Comparison of ENCODE assay signal across 9 mouse cellular contexts in genomic region chr19:33380386-33380785, GRCm38 (mm10). TPM values are rescaled to one million over a fixed set of nuclear protein-coding genes. Genes with fewer than 3 reads are reported as not detected.
A peak's percentile ranks its signal among the peaks of the same experiment; 100 is the strongest.
DNase-seq lines count a peak whose midpoint lies in the region; ATAC-seq and TF ChIP-seq lines count a peak whose summit lies in the region.
"Had no signal": no experiment of that assay in that cellular context is flagged by ENCODE, and none has a peak within 500 bp of the region (broad histone marks: within the 10 kb centered on the region; RNA-seq: fewer than 3 reads in every experiment).

No protein-coding gene starts in this region.

- H3K4me2 ChIP-seq in embryonic facial prominence, embryonic 14.5 days (ENCODE audit: low read depth, low read length), result no peak overlapping the region
- H3K4me2 ChIP-seq in midbrain, embryonic 14.5 days (ENCODE audit: low read length), result no peak overlapping the region
- no peak overlapping the region for H3K4me2 ChIP-seq in heart, embryonic 12.5 days

- no peak overlapping the region for H3K9ac ChIP-seq in embryonic facial prominence, embryonic 14.5 days (ENCODE audit: low read depth, low read length)
- H3K9ac ChIP-seq in midbrain, embryonic 14.5 days (replicated peaks; ENCODE audit: low read length), result no peak overlapping the region
- no peak overlapping the region for H3K9ac ChIP-seq in heart, embryonic 12.5 days

- H3K4me3 ChIP-seq in left cerebral cortex, adult 2 months, result no peak overlapping the region
- H3K4me3 ChIP-seq in embryonic facial prominence, embryonic 14.5 days (ENCODE audit: low read depth, low read length), result no peak overlapping the region
- no peak overlapping the region for H3K4me3 ChIP-seq in midbrain, embryonic 14.5 days (replicated peaks; ENCODE audit: low read depth, low read length)
- no peak overlapping the region for H3K4me3 ChIP-seq in heart, embryonic 12.5 days

- H3K9me3 ChIP-seq in embryonic facial prominence, embryonic 14.5 days (ENCODE audit: control insufficient read depth, low read length), result no peaks in the 10 kb centered on the region
- no peaks in the 10 kb centered on the region for H3K9me3 ChIP-seq in midbrain, embryonic 14.5 days (ENCODE audit: control insufficient read depth, low read length)
- H3K9me3 ChIP-seq in heart, embryonic 12.5 days (replicated peaks), result no peaks in the 10 kb centered on the region

- WGBS in embryonic facial prominence, embryonic 14.5 days, result 9% methylated on average over 3 of the region's 3 CpGs
- 17% methylated on average over 3 of the region's 3 CpGs for WGBS in midbrain, embryonic 14.5 days
- WGBS in heart, embryonic 12.5 days, result 12% methylated on average over 3 of the region's 3 CpGs

- no peaks in the 10 kb centered on the region for H3K36me3 ChIP-seq in embryonic facial prominence, embryonic 14.5 days (ENCODE audit: control insufficient read depth, insufficient read depth, low read length)
- no peaks in the 10 kb centered on the region for H3K36me3 ChIP-seq in midbrain, embryonic 14.5 days (ENCODE audit: control insufficient read depth, insufficient read depth, low read length)
- no peaks in the 10 kb centered on the region for H3K36me3 ChIP-seq in heart, embryonic 12.5 days

- H3K4me1 ChIP-seq in embryonic facial prominence, embryonic 14.5 days (ENCODE audit: control insufficient read depth, insufficient read depth, low read length), result no peaks in the 10 kb centered on the region
- no peaks in the 10 kb centered on the region for H3K4me1 ChIP-seq in midbrain, embryonic 14.5 days (ENCODE audit: control insufficient read depth, insufficient read depth, low read length)
- no peaks in the 10 kb centered on the region for H3K4me1 ChIP-seq in heart, embryonic 12.5 days (replicated peaks)

- no peak for ATAC-seq in embryonic facial prominence, embryonic 14.5 days (ENCODE audit: low read depth)
- peak; percentile 63; the same call in 1 of the 2 replicates for ATAC-seq in midbrain, embryonic 14.5 days (ENCODE audit: low FRiP score, low TSS enrichment)
- no peak for ATAC-seq in heart, embryonic 12.5 days (ENCODE audit: insufficient number of reproducible peaks, low FRiP score)

- no peaks in the 10 kb centered on the region for H3K27me3 ChIP-seq in embryonic facial prominence, embryonic 14.5 days (replicated peaks; ENCODE audit: control insufficient read depth, insufficient read depth, low read length)
- H3K27me3 ChIP-seq in midbrain, embryonic 14.5 days (ENCODE audit: control insufficient read depth, insufficient read depth, low read length), result no peaks in the 10 kb centered on the region
- H3K27me3 ChIP-seq in heart, embryonic 12.5 days (replicated peaks), result no peaks in the 10 kb centered on the region

- no peak for DNase-seq in left cerebral cortex, adult 2 months (ENCODE audit: extremely low spot score in 1 of 2, low spot score in 2 of 2)
- no peak for DNase-seq in left cerebral cortex, adult 8-10 months (ENCODE audit: low spot score in 2 of 2)
- peak; percentile 85 for DNase-seq in NIH3T3 (ENCODE audit: low read depth)
- DNase-seq in embryonic facial prominence, embryonic 14.5 days (ENCODE audit: low spot score), result peak; percentile 64
- peak; percentile 88 for DNase-seq in midbrain, embryonic 14.5 days
- no peak for DNase-seq in frontal cortex, postnatal 25 days (ENCODE audit: low spot score in 2 of 2)
- no peak for DNase-seq in adrenal gland, postnatal 36 days

- intact Hi-C loops in left cerebral cortex, adult 2 months (cut with DNase I), result loop anchor here (5.0 kb wide), 2 partner anchors 642 to 862 kb away; no protein-coding TSS in a partner anchor

- peak; percentile 73 for TF ChIP-seq CTCF in left cerebral cortex, adult 2 months (IDR thresholded peaks at IDR 0.05)

- no peak overlapping the region for H3K27ac ChIP-seq in left cerebral cortex, adult 2 months
- H3K27ac ChIP-seq in embryonic facial prominence, embryonic 14.5 days (replicated peaks; ENCODE audit: low read depth, low read length), result no peak overlapping the region
- H3K27ac ChIP-seq in midbrain, embryonic 14.5 days (replicated peaks; ENCODE audit: low read depth, low read length), result no peak overlapping the region
- no peak overlapping the region for H3K27ac ChIP-seq in heart, embryonic 12.5 days (ENCODE audit: poor library complexity, severe bottlenecking)
- H3K27ac ChIP-seq: macrophage had no signal

RNA-seq across cellular contexts. Expression of gene Rnls, which starts 11.7 kb away (rescaled TPM):
- 1 to 10 TPM; 1.3 to 1.6 TPM for total RNA-seq in left cerebral cortex, adult 2 months (2021)
- 1 to 10 TPM; 1.1 to 2.1 (median 1.6) TPM for total RNA-seq in left cerebral cortex, adult 8-10 months (2022)
- 6.3 and 7.4 TPM in 2 replicates for polyA plus RNA-seq in embryonic facial prominence, embryonic 14.5 days (2014; fragmentation: Nextera tagmentation; extraction: Ambion mirVana)
- 10.0 and 10.4 TPM in 2 replicates for polyA plus RNA-seq in midbrain, embryonic 14.5 days (2014; fragmentation: Nextera tagmentation; extraction: Ambion mirVana)
- 1 to 10 TPM; 3.8 to 4.3 TPM for total RNA-seq in adrenal gland, postnatal 36 days (2021)
- 9.5 and 10.5 TPM in 2 replicates for polyA plus RNA-seq in heart, embryonic 12.5 days (2016; fragmentation: Nextera tagmentation; extraction: Ambion mirVana)

Comparison
In these comparisons a context has a peak if more than half of its experiments do, and no peak if none do; other contexts are left out.
1. DNase-seq: peak in NIH3T3 (single experiment), embryonic facial prominence, embryonic 14.5 days (single experiment) and midbrain, embryonic 14.5 days (single experiment); none in left cerebral cortex, adult 2 months (0 of 2), left cerebral cortex, adult 8-10 months (0 of 2), frontal cortex, postnatal 25 days (0 of 2) and adrenal gland, postnatal 36 days (0 of 2).